Mouse (Mus musculus) hindbrain, embryonic 14.5 days (tissue): ENCODE results near the gene Cd200. TPM values are rescaled to one million over a fixed set of nuclear protein-coding genes. Genes with fewer than 3 reads are reported as not detected.
A peak's percentile ranks its signal among the peaks of the same experiment; 100 is the strongest.
"Not testable (repeated sequence)": the region's sequence is repeated elsewhere in the genome, so short reads cannot be mapped to it uniquely, and the experiment has no call there.

Experiments used
- ATAC-seq: fragments of 200-750 bp; cut with Nextera tagmentation; 2 replicates; pipeline ENCODE4 v1.8.0; 2017; ENCODE audit warnings: moderate number of reproducible peaks, mild to moderate bottlenecking, moderate TSS enrichment, moderate library complexity; ENCODE audit not compliant: low FRiP score
- DNase-seq: peaks from one replicate; pipeline ENCODE4 v3.0.0-alpha.2; 2015; ENCODE audit warnings: low spot score
- H3K27ac ChIP-seq: fragments of 300-500 bp; sonication (generic); 2 replicates; pipeline ENCODE4 v1.5.1; 2014; ENCODE audit warnings: mild to moderate bottlenecking, moderate library complexity
- H3K27me3 ChIP-seq: fragments of 300-500 bp; sonication (generic); 2 replicates; pipeline ENCODE4 v1.6.1; 2014; ENCODE audit warnings: mild to moderate bottlenecking, low read length, mixed read lengths; ENCODE audit not compliant: control insufficient read depth, insufficient read depth
- H3K36me3 ChIP-seq: fragments of 300-500 bp; sonication (generic); replicated peaks from 2 replicates; pipeline ENCODE4 v1.6.1; 2014; ENCODE audit not compliant: control insufficient read depth, insufficient read depth
- H3K4me1 ChIP-seq: fragments of 300-500 bp; sonication (generic); replicated peaks from 2 replicates; pipeline ENCODE4 v1.6.1; 2014; ENCODE audit warnings: antibody characterized with exemption, low read length, mixed read lengths; ENCODE audit not compliant: control insufficient read depth, insufficient read depth
- H3K4me2 ChIP-seq: fragments of 300-500 bp; sonication (generic); replicated peaks from 2 replicates; pipeline ENCODE4 v1.6.1; 2014; ENCODE audit warnings: mild to moderate bottlenecking, moderate library complexity
- H3K4me3 ChIP-seq: fragments of 300-500 bp; sonication (generic); replicated peaks from 2 replicates; pipeline ENCODE4 v1.5.1; 2014; ENCODE audit warnings: mild to moderate bottlenecking, low read length
- H3K9ac ChIP-seq: fragments of 300-500 bp; sonication (generic); 2 replicates; pipeline ENCODE4 v1.6.1; 2014
- H3K9me3 ChIP-seq: fragments of 300-500 bp; sonication (generic); 2 replicates; pipeline ENCODE4 v1.6.1; 2016; ENCODE audit warnings: low read length; ENCODE audit not compliant: control insufficient read depth
- WGBS: fragments of 180-500 bp; shearing (Covaris S2); extraction: QIAGEN DNeasy Blood & Tissue Kit; methylation state at CpG from one replicate; pipeline ENCODE4 v1.1.7; 2014; 5-methylcytosine and 5-hydroxymethylcytosine counted together
- polyA plus RNA-seq: library from polyadenylated mRNA; unstranded; fragments of >200 nt; fragmentation: Nextera tagmentation; extraction: Ambion mirVana; gene quantifications from 2 replicates; pipeline ENCODE4 v1.2.1, GENCODE M21; 2014

The Cd200 gene
- polyA plus RNA-seq, 1 experiment from 2014 or later, result 356 TPM

DNA sequence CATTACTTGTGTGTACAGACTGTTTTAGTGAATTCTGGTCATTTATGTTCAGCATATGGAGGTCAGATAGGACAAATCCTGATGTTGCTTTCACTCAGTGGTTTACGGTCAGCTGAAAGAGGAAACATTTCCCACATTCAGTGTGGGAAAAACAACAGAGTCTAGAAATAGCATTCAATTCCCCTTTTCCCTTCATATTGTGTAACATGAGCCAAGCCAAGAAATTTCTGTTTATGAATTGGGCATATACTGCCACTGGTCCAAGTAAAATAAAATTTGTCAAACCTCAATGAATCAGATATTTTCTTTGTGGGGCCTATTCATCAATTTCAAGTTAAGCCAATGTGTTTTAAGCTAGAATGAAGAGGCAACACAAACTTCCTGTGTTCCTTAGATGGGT, 37.8 kb downstream of the Cd200 start:
- H3K27ac ChIP-seq, result no peak overlapping the region
- H3K36me3 ChIP-seq, result no peaks in the 10 kb centered on the region
- H3K27me3 ChIP-seq, result no peaks in the 10 kb centered on the region
- WGBS, result 88% methylated on average over 1 of the region's 1 CpGs
- DNase-seq (no peak), ATAC-seq (no peak)
- no peaks in the 10 kb centered on the region for H3K4me1 ChIP-seq
- H3K9ac ChIP-seq, result no peak overlapping the region
- H3K9me3 ChIP-seq, result no peaks in the 10 kb centered on the region
- no peak overlapping the region for H3K4me3 ChIP-seq
- no peak overlapping the region for H3K4me2 ChIP-seq

DNA sequence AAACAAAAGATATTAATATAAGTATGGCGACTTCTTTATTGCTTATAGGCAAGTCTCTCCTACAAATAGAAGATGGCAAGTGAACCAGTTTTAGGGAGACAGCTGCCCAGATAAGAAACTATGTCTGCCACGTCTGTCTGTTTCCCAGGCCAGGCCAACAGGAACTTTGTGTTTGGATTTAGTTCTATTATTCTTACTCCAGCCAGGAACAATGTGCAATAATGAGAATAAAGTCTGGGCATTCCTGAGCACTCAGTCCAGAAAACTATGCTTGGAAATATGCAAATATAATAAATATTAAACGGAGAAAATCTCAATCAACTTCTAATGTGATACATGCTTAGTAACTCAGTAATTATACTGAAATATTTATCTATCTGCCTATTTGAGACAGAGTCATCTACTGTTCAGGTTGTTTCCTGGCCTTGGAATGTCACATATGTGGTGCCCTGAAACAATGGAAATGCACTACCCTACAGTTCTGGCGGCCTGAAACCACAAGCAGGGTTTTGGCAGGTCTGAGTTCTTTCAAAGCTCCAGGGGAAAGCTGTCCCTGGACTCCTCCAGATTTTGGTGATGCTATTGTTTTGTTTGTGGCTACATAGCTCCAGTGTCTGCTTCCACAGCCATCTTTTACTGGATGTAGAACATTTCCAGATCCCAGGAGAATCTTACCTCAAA, 39.4 kb downstream of the Cd200 start:
- no peaks in the 10 kb centered on the region for H3K4me1 ChIP-seq
- no peak for DNase-seq
- ATAC-seq, result no peak
- no peak overlapping the region for H3K27ac ChIP-seq
- no peaks in the 10 kb centered on the region for H3K9me3 ChIP-seq
- WGBS, result 76% methylated on average over 4 of the region's 4 CpGs
- H3K27me3 ChIP-seq, result no peaks in the 10 kb centered on the region
- H3K4me2 ChIP-seq, result no peak overlapping the region
- H3K36me3 ChIP-seq, result no peaks in the 10 kb centered on the region
- H3K4me3 ChIP-seq, result no peak overlapping the region
- no peak overlapping the region for H3K9ac ChIP-seq

DNA sequence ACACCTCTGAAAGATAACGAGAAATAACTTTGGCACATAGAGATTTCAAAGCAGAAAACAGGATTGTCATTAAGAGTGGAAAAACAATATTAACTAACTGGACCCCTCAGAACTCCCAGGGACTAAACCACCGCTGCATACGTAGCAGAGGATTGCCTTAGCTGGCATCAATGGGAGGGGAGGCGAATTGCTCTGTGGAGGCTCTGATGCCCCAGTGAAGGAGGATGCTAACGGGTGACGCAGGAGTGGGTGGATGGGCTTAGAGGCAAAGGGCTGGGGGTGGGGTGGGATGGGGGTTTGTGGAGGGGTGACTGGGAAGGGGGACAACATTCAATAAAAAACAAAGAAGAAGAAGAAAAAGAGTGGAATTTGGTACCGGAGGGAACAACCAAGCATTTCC, 42.7 kb downstream of the Cd200 start:
- H3K36me3 ChIP-seq, result no peaks in the 10 kb centered on the region
- no peak overlapping the region for H3K9ac ChIP-seq
- H3K27ac ChIP-seq, result no peak overlapping the region
- H3K9me3 ChIP-seq, result no peaks in the 10 kb centered on the region
- 80% methylated on average over 7 of the region's 7 CpGs for WGBS
- ATAC-seq (no peak), DNase-seq (no peak)
- H3K4me3 ChIP-seq, result no peak overlapping the region
- H3K4me2 ChIP-seq, result no peak overlapping the region
- H3K4me1 ChIP-seq, result no peaks in the 10 kb centered on the region
- no peaks in the 10 kb centered on the region for H3K27me3 ChIP-seq

DNA sequence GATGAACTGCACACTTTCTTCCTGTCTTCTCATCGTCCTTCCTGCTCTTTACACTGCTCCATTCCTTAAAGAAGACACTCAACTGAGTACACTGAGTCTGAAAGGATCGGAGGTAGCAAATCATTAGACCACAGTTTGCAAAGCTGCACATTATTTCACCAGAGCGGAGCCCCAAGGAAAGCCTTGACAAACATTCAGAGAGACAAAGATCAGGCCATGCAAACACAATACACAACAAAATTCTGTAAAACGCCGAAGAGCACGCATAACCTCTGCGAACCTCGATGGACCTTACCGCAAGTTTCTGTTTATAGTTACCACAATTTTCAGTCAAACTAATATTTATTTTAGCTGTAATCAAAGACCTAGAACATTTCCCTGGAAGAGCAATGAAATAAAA, 43.5 kb downstream of the Cd200 start:
- Histone ChIP-seq H3K36me3 (no peaks in the 10 kb centered on the region), H3K9me3 (no peaks in the 10 kb centered on the region), H3K4me2 (no peak overlapping the region), H3K27me3 (no peaks in the 10 kb centered on the region), H3K4me3 (no peak overlapping the region), H3K27ac (no peak overlapping the region), H3K4me1 (no peaks in the 10 kb centered on the region), H3K9ac (no peak overlapping the region)
- WGBS, result 89% methylated on average over 9 of the region's 9 CpGs
- ATAC-seq (no peak), DNase-seq (no peak)

DNA sequence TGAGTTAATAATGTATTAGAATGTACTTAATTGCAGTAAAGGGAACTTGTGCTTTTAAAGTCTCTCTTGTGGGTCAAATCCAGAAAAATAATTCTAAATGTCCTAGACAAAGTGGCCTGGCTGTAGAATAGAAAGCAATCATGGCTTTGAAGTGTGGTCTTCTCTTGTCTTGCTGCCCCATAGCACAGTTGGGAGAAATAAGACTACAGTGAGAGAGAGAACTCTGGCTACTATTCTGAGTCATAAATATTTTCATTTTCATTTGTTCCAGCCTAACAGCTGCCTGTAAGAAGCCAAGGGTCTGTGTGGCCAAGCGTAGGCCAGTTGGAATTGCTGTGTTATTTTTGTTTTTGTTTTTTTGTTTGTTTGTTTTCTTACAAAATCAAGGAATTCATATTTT, 44.2 kb downstream of the Cd200 start:
- no peak overlapping the region for H3K4me3 ChIP-seq
- no peak overlapping the region for H3K4me2 ChIP-seq
- H3K4me1 ChIP-seq, result no peaks in the 10 kb centered on the region
- no peak overlapping the region for H3K27ac ChIP-seq
- no peaks in the 10 kb centered on the region for H3K36me3 ChIP-seq
- DNase-seq, result no peak
- no peak overlapping the region for H3K9ac ChIP-seq
- 100% methylated on average over 1 of the region's 1 CpGs for WGBS
- no peak for ATAC-seq
- H3K9me3 ChIP-seq, result no peaks in the 10 kb centered on the region
- H3K27me3 ChIP-seq, result no peaks in the 10 kb centered on the region

DNA sequence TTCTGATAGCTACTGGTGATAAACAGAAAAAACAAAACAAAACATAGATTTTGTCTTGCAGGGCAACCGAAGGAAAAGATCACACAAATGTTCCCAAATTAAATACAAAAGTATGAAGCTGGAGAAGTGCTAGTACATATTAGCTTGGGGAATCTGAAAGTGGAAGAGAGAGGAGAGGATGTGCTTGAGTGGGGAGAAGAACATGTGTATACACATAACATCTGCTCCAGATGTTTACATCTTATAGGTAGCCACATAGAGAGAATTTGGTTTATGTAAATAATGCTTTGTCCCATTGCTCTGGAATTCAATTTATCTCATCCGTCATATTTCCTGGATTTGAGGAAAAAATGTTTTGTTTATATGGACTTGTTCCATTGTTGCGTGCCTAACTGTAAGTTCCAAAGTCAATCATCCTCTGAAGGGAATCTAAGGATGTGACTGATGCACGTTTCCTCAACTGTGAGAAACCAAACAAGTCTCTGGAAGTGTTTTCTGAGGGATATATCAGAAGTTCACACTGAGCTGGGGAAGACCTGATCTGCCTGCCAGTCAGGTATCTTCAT, 45.3 kb downstream of the Cd200 start:
- ATAC-seq (no peak), DNase-seq (no peak)
- Histone ChIP-seq H3K27me3 (no peaks in the 10 kb centered on the region), H3K4me2 (no peak overlapping the region), H3K4me1 (no peaks in the 10 kb centered on the region), H3K36me3 (no peaks in the 10 kb centered on the region), H3K27ac (no peak overlapping the region), H3K4me3 (no peak overlapping the region), H3K9ac (no peak overlapping the region), H3K9me3 (no peaks in the 10 kb centered on the region)
- WGBS, result 86% methylated on average over 4 of the region's 4 CpGs

DNA sequence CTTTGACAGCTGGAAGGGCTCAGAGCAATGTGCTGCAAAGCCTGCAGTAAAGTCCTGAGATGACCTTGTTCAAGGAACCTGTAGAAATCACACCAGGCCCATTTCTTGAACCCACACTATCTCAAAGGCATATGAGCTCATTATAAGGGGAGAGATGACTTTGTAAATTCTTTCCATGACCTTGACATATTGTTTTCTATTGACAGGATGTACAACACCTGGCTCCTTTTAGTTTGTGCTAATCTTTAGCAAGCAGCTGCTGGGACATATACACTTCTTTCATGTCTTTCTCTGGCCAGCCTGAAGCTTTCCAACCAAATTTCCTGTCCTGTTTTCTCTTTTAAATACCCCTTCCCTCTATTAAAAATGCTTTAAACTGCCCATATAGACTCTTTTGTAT, 47.4 kb downstream of the Cd200 start:
- Histone ChIP-seq H3K4me2 (no peak overlapping the region), H3K27ac (no peak overlapping the region), H3K4me3 (no peak overlapping the region), H3K36me3 (no peaks in the 10 kb centered on the region), H3K4me1 (no peaks in the 10 kb centered on the region), H3K9me3 (no peaks in the 10 kb centered on the region), H3K27me3 (no peaks in the 10 kb centered on the region), H3K9ac (no peak overlapping the region)
- no peak for DNase-seq
- no peak for ATAC-seq

DNA sequence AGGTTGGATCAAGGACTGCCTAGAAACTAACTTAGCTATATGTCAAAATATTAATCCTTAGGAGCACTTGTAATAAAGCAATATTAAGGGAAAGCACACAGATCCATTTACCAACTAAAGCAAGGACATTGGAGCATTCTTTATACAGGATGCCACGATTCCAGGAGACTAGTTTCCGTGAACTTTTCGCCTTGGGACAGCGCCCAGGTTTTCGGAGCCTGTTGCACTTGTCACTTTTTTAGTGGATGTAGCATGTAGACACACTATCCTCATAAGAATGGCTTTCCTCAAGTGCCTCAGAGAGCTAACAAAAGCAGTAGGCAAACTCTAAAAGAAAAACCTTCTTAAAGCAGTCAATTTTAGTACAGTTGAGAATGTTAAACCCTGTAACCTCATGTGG, 50.4 kb downstream of the Cd200 start:
- H3K36me3 ChIP-seq, H3K4me2 ChIP-seq, ATAC-seq, H3K9ac ChIP-seq, H3K27ac ChIP-seq, H3K4me3 ChIP-seq, DNase-seq, H3K9me3 ChIP-seq, H3K4me1 ChIP-seq, H3K27me3 ChIP-seq: not testable (repeated sequence)
- WGBS, result 92% methylated on average over 5 of the region's 5 CpGs

DNA sequence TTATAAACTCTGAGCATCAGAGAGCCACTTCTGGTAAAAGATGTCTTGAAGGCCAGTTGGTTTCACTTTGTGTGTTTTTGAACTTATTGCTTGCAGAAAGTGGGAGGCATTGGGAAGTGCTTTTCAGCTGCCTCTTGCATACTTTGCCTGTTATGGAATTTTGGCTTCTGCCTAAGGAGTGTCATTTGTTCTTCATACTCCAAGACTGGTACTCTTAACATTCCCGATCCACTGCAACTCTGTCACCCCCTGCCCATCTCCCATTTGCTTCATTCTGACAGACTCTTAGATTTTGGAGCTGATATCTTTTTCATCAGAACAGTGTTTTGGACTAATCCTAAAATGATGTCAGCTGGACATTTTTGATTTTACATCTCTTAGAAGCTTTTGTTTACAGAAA, 51.7 kb downstream of the Cd200 start:
- no peak overlapping the region for H3K4me3 ChIP-seq
- no peak overlapping the region for H3K9ac ChIP-seq
- no peaks in the 10 kb centered on the region for H3K27me3 ChIP-seq
- no peaks in the 10 kb centered on the region for H3K9me3 ChIP-seq
- WGBS, result 77% methylated on average over 1 of the region's 1 CpGs
- no peak overlapping the region for H3K4me2 ChIP-seq
- H3K27ac ChIP-seq, result no peak overlapping the region
- ATAC-seq (no peak), DNase-seq (no peak)
- H3K36me3 ChIP-seq, result no peaks in the 10 kb centered on the region
- H3K4me1 ChIP-seq, result no peaks in the 10 kb centered on the region

DNA sequence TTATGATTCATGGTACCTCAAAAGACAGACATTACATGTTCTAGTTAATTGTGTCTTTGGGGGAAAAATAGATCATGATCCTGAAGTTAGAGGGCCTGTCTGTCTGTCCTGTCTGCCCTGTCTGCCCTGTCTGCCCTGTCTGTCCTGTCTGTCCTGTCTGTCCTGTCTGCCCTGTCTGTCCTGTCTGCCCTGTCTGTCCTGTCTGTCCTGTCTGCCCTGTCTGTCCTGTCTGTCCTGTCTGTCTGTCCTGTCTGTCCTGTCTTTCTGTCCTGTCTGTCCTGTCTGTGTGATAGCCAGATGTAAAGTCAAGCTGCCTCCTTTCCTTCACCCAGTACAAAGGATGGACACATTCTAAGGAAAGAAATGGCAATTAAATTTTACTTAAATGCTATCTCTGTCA, 56.0 kb downstream of the Cd200 start:
- no peak overlapping the region for H3K4me2 ChIP-seq
- ATAC-seq (peak; percentile 90), DNase-seq (peak; percentile 48)
- H3K4me1 ChIP-seq, result no peaks in the 10 kb centered on the region
- H3K27me3 ChIP-seq, result no peaks in the 10 kb centered on the region
- H3K9me3 ChIP-seq, result no peaks in the 10 kb centered on the region
- no peak overlapping the region for H3K4me3 ChIP-seq
- H3K36me3 ChIP-seq, result no peaks in the 10 kb centered on the region
- H3K27ac ChIP-seq, result no peak overlapping the region
- H3K9ac ChIP-seq, result no peak overlapping the region
